Mouse (Mus musculus) embryonic facial prominence, embryonic 14.5 days (tissue): ENCODE data around the gene 4930579F01Rik. TPM values are rescaled to one million over a fixed set of nuclear protein-coding genes. Genes with fewer than 3 reads are reported as not detected.

Source experiments
- ATAC-seq: fragments of 200-750 bp; cut with Nextera tagmentation; 2 replicates; pipeline ENCODE4 v1.8.0; 2017; ENCODE audit warnings: low read depth, moderate number of reproducible peaks, moderate TSS enrichment
- DNase-seq: peaks from one replicate; pipeline ENCODE4 v3.0.0-alpha.2; 2015; ENCODE audit warnings: low spot score
- H3K27ac ChIP-seq: fragments of 300-500 bp; sonication (generic); replicated peaks from 2 replicates; pipeline ENCODE4 v1.5.1; 2014; ENCODE audit warnings: low read depth, mild to moderate bottlenecking, low read length, moderate library complexity
- H3K27me3 ChIP-seq: fragments of 300-500 bp; sonication (generic); replicated peaks from 2 replicates; pipeline ENCODE4 v1.6.1; 2014; ENCODE audit warnings: low read length; ENCODE audit not compliant: control insufficient read depth, insufficient read depth
- H3K36me3 ChIP-seq: fragments of 300-500 bp; sonication (generic); 2 replicates; pipeline ENCODE4 v1.6.1; 2014; ENCODE audit warnings: low read length, mixed read lengths; ENCODE audit not compliant: control insufficient read depth, insufficient read depth
- H3K4me1 ChIP-seq: fragments of 300-500 bp; sonication (generic); 2 replicates; pipeline ENCODE4 v1.6.1; 2014; ENCODE audit warnings: antibody characterized with exemption, low read length; ENCODE audit not compliant: control insufficient read depth, insufficient read depth
- H3K4me2 ChIP-seq: fragments of 300-500 bp; sonication (generic); 2 replicates; pipeline ENCODE4 v1.6.1; 2014; ENCODE audit warnings: low read depth, mild to moderate bottlenecking, low read length, moderate library complexity, mixed read lengths
- H3K4me3 ChIP-seq: fragments of 300-500 bp; sonication (generic); 2 replicates; pipeline ENCODE4 v1.5.1; 2014; ENCODE audit warnings: low read depth, mild to moderate bottlenecking, low read length
- H3K9ac ChIP-seq: fragments of 300-500 bp; sonication (generic); 2 replicates; pipeline ENCODE4 v1.6.1; 2014; ENCODE audit warnings: low read depth, mild to moderate bottlenecking, low read length, moderate library complexity, mixed read lengths
- H3K9me3 ChIP-seq: fragments of 300-500 bp; sonication (generic); 2 replicates; pipeline ENCODE4 v1.6.1; 2016; ENCODE audit warnings: low read length; ENCODE audit not compliant: control insufficient read depth
- WGBS: fragments of 180-500 bp; shearing (Covaris S2); extraction: QIAGEN DNeasy Blood & Tissue Kit; methylation state at CpG from one replicate; pipeline ENCODE4 v1.1.7; 2014; 5-methylcytosine and 5-hydroxymethylcytosine counted together
- polyA plus RNA-seq: library from polyadenylated mRNA; unstranded; fragments of >200 nt; fragmentation: Nextera tagmentation; extraction: Ambion mirVana; gene quantifications from 2 replicates; pipeline ENCODE4 v1.2.1, GENCODE M21; 2014

4930579F01Rik gene
- polyA plus RNA-seq, 1 experiment from 2014 or later = not detected

DNA sequence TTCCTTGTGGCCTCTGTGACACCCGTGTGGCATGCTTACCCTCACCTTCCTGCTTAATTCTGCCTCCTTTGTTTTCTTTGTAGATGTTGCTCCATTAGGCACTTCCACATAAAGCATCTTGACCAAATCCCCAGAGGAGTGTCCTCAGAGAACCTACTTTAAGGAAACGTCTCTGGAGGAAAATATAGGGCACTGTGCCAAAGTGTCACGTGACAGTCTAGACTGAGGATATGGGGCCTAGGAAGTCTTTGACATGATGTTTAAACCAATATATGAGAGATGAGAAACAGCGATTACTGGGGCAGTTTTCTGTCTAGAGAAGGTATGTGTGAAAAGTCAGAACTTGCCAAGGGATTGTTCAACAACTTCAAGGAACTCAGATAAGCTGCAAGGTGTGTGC is 8.3 kb downstream of the 4930579F01Rik start:
- H3K27me3 ChIP-seq = no peaks in the 10 kb centered on the region
- no peak overlapping the region for H3K27ac ChIP-seq
- no peaks in the 10 kb centered on the region for H3K9me3 ChIP-seq
- no peak overlapping the region for H3K9ac ChIP-seq
- peak; percentile 54 for DNase-seq
- H3K36me3 ChIP-seq = no peaks in the 10 kb centered on the region
- no peak overlapping the region for H3K4me3 ChIP-seq
- WGBS = 56% methylated on average over 4 of the region's 4 CpGs
- H3K4me2 ChIP-seq = no peak overlapping the region
- peak; percentile 26; the same call in 1 of the 2 replicates for ATAC-seq
- no peaks in the 10 kb centered on the region for H3K4me1 ChIP-seq

DNA sequence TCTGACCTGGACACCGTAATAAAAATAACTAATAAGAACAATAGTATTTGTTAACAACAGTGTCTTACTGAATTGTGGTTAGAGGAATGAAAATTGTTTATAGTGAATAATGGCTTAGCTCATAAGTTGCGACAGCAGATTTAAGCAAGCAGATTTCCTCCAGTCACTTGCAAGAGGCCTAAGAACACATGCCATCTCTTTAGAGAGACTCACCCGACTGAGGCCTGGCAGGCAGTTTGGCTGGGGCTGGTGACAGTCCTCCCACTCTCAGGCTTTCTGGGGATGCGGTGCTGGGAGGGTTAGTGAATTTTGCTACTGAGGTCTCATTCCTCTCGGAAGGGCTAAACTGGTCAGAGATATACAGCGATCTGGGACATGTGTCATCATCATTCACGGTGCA is 10.3 kb downstream of the 4930579F01Rik start:
- Histone ChIP-seq H3K27me3 (no peaks in the 10 kb centered on the region), H3K4me2 (no peak overlapping the region), H3K9me3 (no peaks in the 10 kb centered on the region), H3K4me3 (no peak overlapping the region), H3K27ac (no peak overlapping the region), H3K4me1 (no peaks in the 10 kb centered on the region), H3K9ac (no peak overlapping the region), H3K36me3 (no peaks in the 10 kb centered on the region)
- 83% methylated on average over 7 of the region's 7 CpGs for WGBS
- no peak for DNase-seq
- ATAC-seq = no peak

DNA sequence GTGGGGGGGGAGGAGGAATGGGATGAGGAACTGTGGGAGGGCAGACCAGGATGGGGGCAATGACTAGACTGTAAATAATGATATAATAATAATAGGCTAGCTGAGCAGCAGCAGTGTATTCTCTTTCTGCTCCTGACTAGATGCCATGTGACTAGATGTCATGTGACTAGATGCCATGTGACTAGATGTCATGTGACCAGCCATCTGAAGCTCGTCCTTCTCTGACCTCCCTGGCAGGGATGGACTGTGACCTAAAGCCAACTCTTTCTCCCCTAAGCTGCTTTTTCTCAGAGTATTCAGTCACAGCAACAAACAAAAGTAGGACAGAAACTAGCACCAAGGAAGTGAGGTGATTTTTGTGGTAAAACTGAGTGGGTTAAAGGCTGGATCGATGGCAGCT is 11.6 kb downstream of the 4930579F01Rik start:
- 91% methylated on average over 2 of the region's 2 CpGs for WGBS
- DNase-seq (no peak), ATAC-seq (no peak)
- H3K4me1 ChIP-seq = no peaks in the 10 kb centered on the region
- H3K9me3 ChIP-seq = 0 out of 2 replicates have a peak, but pooled peaks cover 5% of the 10 kb centered on the region
- H3K4me2 ChIP-seq = no peak overlapping the region
- no peak overlapping the region for H3K4me3 ChIP-seq
- no peak overlapping the region for H3K9ac ChIP-seq
- H3K27ac ChIP-seq = no peak overlapping the region
- H3K36me3 ChIP-seq = no peaks in the 10 kb centered on the region
- no peaks in the 10 kb centered on the region for H3K27me3 ChIP-seq

DNA sequence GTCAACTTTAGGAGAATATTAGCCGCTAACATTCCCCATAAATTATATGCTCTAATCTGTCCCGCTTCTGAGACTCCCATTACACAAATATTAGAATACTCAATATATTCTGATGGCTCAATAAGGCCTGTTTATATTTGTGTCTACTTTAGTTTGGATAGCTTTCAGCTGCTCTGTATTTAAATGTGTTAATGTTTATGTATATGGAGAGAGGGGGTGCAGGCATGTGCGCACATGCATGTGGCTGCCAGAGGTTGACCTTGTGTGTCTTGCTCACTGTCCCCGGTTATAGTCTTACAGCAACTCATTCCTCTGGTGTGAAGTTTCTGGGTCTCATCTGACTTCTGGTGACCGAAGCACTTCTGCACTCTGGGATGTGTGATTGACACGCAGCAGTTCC is 18.1 kb downstream of the 4930579F01Rik start:
- WGBS = 73% methylated on average over 6 of the region's 6 CpGs
- DNase-seq = no peak

DNA sequence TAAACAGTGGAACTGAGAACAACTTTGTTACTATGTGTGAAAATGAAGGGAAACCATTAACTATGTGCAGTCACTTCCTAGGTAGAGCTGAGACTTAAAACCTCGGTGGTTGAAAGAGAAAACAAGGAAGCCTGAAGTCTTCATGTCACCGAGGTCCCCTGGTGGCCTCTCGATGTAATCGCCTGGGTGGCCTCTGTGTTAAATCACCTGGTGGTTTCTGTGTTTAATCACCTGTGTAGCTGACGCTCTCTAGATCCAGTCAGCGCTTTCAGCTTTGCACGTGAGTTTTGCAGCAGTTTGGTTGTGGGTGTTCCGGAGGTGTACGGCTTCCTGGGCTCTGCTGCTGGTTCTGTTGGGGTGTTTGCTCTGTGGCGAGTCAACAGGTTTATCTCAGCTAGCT is 20.3 kb downstream of the 4930579F01Rik start:
- Histone ChIP-seq H3K9me3 (0 out of 2 replicates have a peak, but pooled peaks cover 5% of the 10 kb centered on the region), H3K27ac (no peak overlapping the region), H3K4me2 (no peak overlapping the region), H3K4me1 (no peaks in the 10 kb centered on the region), H3K27me3 (no peaks in the 10 kb centered on the region), H3K9ac (no peak overlapping the region), H3K4me3 (no peak overlapping the region), H3K36me3 (no peaks in the 10 kb centered on the region)
- ATAC-seq (no peak), DNase-seq (no peak)
- 75% methylated on average over 10 of the region's 10 CpGs for WGBS

More for the DNA sequence above, 18.1 kb downstream of the 4930579F01Rik start:
- H3K9ac ChIP-seq = no peak overlapping the region
- no peak overlapping the region for H3K4me3 ChIP-seq
- H3K9me3 ChIP-seq = 0 out of 2 replicates have a peak, but pooled peaks cover 5% of the 10 kb centered on the region
- no peaks in the 10 kb centered on the region for H3K27me3 ChIP-seq
- no peak overlapping the region for H3K4me2 ChIP-seq
- H3K4me1 ChIP-seq = no peaks in the 10 kb centered on the region
- ATAC-seq = no peak
- H3K27ac ChIP-seq = no peak overlapping the region
- H3K36me3 ChIP-seq = no peaks in the 10 kb centered on the region

DNA sequence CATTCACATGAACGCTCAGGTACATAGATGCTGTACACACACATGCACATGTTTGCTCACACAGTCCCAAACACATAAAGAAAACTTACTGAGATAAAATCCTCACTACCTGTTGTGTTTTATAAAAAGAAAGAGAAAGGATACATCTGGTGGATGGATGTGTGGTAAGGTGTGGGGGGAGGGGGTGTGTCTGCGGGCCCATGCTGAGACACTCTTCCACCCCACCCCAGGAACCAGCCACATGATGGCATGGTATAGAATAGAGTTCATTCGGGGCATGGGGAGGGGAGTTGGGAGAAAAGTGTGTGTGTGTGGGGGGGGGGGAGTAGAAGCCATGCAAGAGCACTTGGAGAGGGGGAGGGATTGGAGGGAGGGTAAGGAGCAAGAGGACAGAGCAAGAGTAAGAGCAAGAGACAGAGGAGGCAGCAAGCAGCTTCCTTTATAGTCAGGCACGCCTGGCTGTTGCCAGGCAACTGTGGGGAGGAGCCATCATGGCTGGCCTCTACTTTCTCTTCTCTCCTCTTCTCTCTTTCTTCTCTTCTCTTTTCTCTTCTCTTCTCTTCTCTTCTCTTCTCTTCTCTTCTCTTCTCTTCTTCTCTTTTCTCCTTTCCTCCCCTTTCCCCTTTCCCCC is 31.0 kb downstream of the 4930579F01Rik start:
- WGBS = 65% methylated on average over 4 of the region's 4 CpGs
- H3K36me3 ChIP-seq = no peaks in the 10 kb centered on the region
- DNase-seq (no peak), ATAC-seq (no peak)
- H3K4me1 ChIP-seq = no peaks in the 10 kb centered on the region
- H3K4me2 ChIP-seq = no peak overlapping the region
- no peaks in the 10 kb centered on the region for H3K27me3 ChIP-seq
- no peak overlapping the region for H3K27ac ChIP-seq
- H3K9me3 ChIP-seq = no peaks in the 10 kb centered on the region
- H3K4me3 ChIP-seq = no peak overlapping the region
- H3K9ac ChIP-seq = no peak overlapping the region

DNA sequence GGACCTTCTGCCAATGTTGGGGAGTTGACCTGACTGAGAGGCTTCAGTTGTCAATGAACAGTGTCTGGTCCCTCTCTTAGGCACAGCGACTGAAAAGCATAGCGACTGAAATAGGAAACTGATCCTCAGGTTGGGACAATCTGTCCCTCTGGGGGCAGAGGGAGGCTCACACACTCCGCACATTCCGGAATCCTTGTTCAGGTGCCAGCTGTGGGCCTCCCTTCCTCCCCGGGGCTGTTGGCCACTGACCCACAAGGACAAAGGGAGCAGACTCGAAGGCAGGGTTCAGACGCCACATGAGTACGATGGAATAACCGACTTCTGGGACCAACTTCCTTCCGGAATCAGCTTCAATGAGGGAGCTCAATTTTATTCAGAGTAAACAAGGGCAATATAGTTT is 32.0 kb downstream of the 4930579F01Rik start:
- Histone ChIP-seq H3K9ac (no peak overlapping the region), H3K27ac (no peak overlapping the region), H3K4me1 (no peaks in the 10 kb centered on the region), H3K4me3 (no peak overlapping the region), H3K9me3 (no peaks in the 10 kb centered on the region), H3K27me3 (no peaks in the 10 kb centered on the region), H3K36me3 (no peaks in the 10 kb centered on the region), H3K4me2 (no peak overlapping the region)
- no peak for ATAC-seq
- WGBS = 77% methylated on average over 10 of the region's 10 CpGs
- DNase-seq = no peak

DNA sequence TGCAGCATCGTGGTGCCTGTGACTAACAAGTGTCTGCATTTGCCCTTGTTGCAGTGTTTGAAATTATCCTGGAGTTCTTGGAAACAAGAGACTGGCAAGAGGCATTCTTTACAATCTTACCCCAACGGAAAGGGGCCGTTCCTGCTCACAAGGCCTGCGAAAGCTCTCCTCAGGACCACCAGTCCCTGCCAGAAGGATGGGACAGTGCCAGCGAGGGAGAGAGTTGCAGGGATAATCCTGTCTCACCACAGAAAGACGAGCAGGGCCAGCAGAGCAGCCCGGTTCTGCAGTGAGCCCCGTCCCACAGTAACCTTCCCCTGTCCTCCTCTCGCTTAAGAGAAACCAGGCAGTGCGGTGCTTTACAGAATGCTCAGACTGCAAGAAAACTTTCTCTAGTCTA is 37.0 kb downstream of the 4930579F01Rik start:
- no peak overlapping the region for H3K9ac ChIP-seq
- H3K4me1 ChIP-seq = no peaks in the 10 kb centered on the region
- no peak overlapping the region for H3K4me3 ChIP-seq
- H3K27me3 ChIP-seq = no peaks in the 10 kb centered on the region
- no peaks in the 10 kb centered on the region for H3K9me3 ChIP-seq
- DNase-seq (peak; percentile 24), ATAC-seq (no peak)
- H3K4me2 ChIP-seq = no peak overlapping the region
- 55% methylated on average over 10 of the region's 10 CpGs for WGBS
- peaks cover 16% of the 10 kb centered on the region for H3K36me3 ChIP-seq
- H3K27ac ChIP-seq = peak overlapping the region; percentile 48; the same call in 1 of the 2 replicates

DNA sequence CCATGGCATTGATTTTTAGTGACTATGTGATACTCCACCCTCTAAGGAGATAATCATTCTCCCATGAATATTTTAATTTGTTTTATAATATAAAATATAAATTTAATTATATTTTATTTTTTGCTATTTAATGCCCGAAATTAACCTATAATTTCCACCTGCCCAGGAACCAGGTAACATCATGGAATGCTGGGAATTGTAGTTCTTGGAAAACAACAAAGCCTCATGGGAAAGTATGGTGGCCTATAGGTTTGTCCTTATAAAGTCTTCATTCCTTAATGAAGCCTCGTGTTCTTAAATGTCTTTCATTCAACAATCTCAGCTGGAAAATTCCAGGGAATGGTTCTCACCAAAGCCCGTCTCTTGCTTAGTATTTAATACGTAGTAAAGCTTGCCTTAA is 38.6 kb downstream of the 4930579F01Rik start:
- Histone ChIP-seq H3K4me2 (no peak overlapping the region), H3K36me3 (peaks cover 20% of the 10 kb centered on the region), H3K4me3 (no peak overlapping the region), H3K27ac (no peak overlapping the region), H3K27me3 (no peaks in the 10 kb centered on the region), H3K9me3 (no peaks in the 10 kb centered on the region), H3K9ac (no peak overlapping the region), H3K4me1 (no peaks in the 10 kb centered on the region)
- DNase-seq (no peak), ATAC-seq (no peak)
- WGBS = 85% methylated on average over 4 of the region's 4 CpGs
